Mouse (Mus musculus): Measurements from ENCODE around the gene Map3k1.

The Map3k1 gene

GRCm38 (mm10) chr13:111808637-111809465 lies at the start of gene Map3k1:
TSS of gene Map3k1 (minus strand) at chr13:111808993.
- in situ Hi-C loops (cut with MboI; ENCODE audit: low sequenced_read_pairs): loop anchor here (25.0 kb wide), 1 partner anchor 128 kb away; no protein-coding TSS in a partner anchor

- in situ Hi-C loops (cut with MboI; ENCODE audit: low sequenced_read_pairs): no loop called here
These were observed 48.1 kb upstream of the Map3k1 start for GRCm38 (mm10) chr13:111856786-111857455.

GRCm38 (mm10) chr13:111856232-111856631 lies 47.4 kb upstream of the Map3k1 start:
- in situ Hi-C loops (cut with MboI; ENCODE audit: low sequenced_read_pairs): no loop called here

GRCm38 (mm10) chr13:111852451-111853224 lies 43.8 kb upstream of the Map3k1 start:
- in situ Hi-C loops (cut with MboI; ENCODE audit: low sequenced_read_pairs): no loop called here

- in situ Hi-C loops (cut with MboI; ENCODE audit: low sequenced_read_pairs): no loop called here
These were observed 41.4 kb upstream of the Map3k1 start for GRCm38 (mm10) chr13:111850046-111850837.

GRCm38 (mm10) chr13:111845471-111845870 lies 36.7 kb upstream of the Map3k1 start:
- in situ Hi-C loops (cut with MboI; ENCODE audit: low sequenced_read_pairs): no loop called here

GRCm38 (mm10) chr13:111844313-111844712 lies 35.5 kb upstream of the Map3k1 start:
- in situ Hi-C loops (cut with MboI; ENCODE audit: low sequenced_read_pairs): no loop called here

- in situ Hi-C loops (cut with MboI; ENCODE audit: low sequenced_read_pairs): no loop called here
These were observed 27.0 kb upstream of the Map3k1 start for GRCm38 (mm10) chr13:111835787-111836186.

GRCm38 (mm10) chr13:111834613-111835012 lies 25.8 kb upstream of the Map3k1 start:
- in situ Hi-C loops (cut with MboI; ENCODE audit: low sequenced_read_pairs): no loop called here

GRCm38 (mm10) chr13:111829473-111829872 lies 20.7 kb upstream of the Map3k1 start:
- in situ Hi-C loops (cut with MboI; ENCODE audit: low sequenced_read_pairs): no loop called here

GRCm38 (mm10) chr13:111827481-111827880 lies 18.7 kb upstream of the Map3k1 start:
- in situ Hi-C loops (cut with MboI; ENCODE audit: low sequenced_read_pairs): no loop called here

GRCm38 (mm10) chr13:111824178-111824577 lies 15.4 kb upstream of the Map3k1 start:
- in situ Hi-C loops (cut with MboI; ENCODE audit: low sequenced_read_pairs): loop anchor here (25.0 kb wide), 1 partner anchor 113 kb away; no protein-coding TSS in a partner anchor

- in situ Hi-C loops (cut with MboI; ENCODE audit: low sequenced_read_pairs): loop anchor here (25.0 kb wide), 1 partner anchor 115 kb away; no protein-coding TSS in a partner anchor
These were observed 13.1 kb upstream of the Map3k1 start for GRCm38 (mm10) chr13:111821727-111822375.

- in situ Hi-C loops (cut with MboI; ENCODE audit: low sequenced_read_pairs): loop anchor here (25.0 kb wide), 1 partner anchor 117 kb away; no protein-coding TSS in a partner anchor
These were observed 11.0 kb upstream of the Map3k1 start for GRCm38 (mm10) chr13:111819618-111820385.

- in situ Hi-C loops (cut with MboI; ENCODE audit: low sequenced_read_pairs): loop anchor here (25.0 kb wide), 1 partner anchor 118 kb away; no protein-coding TSS in a partner anchor
These were observed 10.3 kb upstream of the Map3k1 start for GRCm38 (mm10) chr13:111819106-111819505.

- in situ Hi-C loops (cut with MboI; ENCODE audit: low sequenced_read_pairs): loop anchor here (25.0 kb wide), 1 partner anchor 119 kb away; no protein-coding TSS in a partner anchor
These were observed 9.6 kb upstream of the Map3k1 start for GRCm38 (mm10) chr13:111818216-111818903.

- in situ Hi-C loops (cut with MboI; ENCODE audit: low sequenced_read_pairs): loop anchor here (25.0 kb wide), 1 partner anchor 120 kb away; no protein-coding TSS in a partner anchor
These were observed 9.0 kb upstream of the Map3k1 start for GRCm38 (mm10) chr13:111817773-111818172.

GRCm38 (mm10) chr13:111816431-111816830 lies 7.6 kb upstream of the Map3k1 start:
- in situ Hi-C loops (cut with MboI; ENCODE audit: low sequenced_read_pairs): loop anchor here (25.0 kb wide), 1 partner anchor 121 kb away; no protein-coding TSS in a partner anchor
